Mouse (Mus musculus): ENCODE data around the gene Coa7.

Coa7 gene

GRCm38 (mm10) chr4:108327730-108328484, at the start of gene Coa7:
Gene Coa7 (plus strand): TSS chr4:108328140.
- DNase-seq: peak; percentile 97 to 98

GRCm38 (mm10) chr4:108300266-108300665, 27.7 kb upstream of the Coa7 start:
- DNase-seq: peak; percentile 12 to 25

- DNase-seq: peak; percentile 83 to 88
These were observed 27.1 kb upstream of the Coa7 start, which contains the start of gene Zyg11b for GRCm38 (mm10) chr4:108300670-108301373. Gene Zyg11b (minus strand): TSS chr4:108301096.

GRCm38 (mm10) chr4:108302296-108302890, 25.5 kb upstream of the Coa7 start:
- no peak for DNase-seq

- DNase-seq: no peak
These were observed 17.2 kb upstream of the Coa7 start for GRCm38 (mm10) chr4:108310706-108311105.

- no peak for DNase-seq
These were observed 13.9 kb upstream of the Coa7 start for GRCm38 (mm10) chr4:108314041-108314440.

- no peak for DNase-seq
These were observed 10.0 kb upstream of the Coa7 start for GRCm38 (mm10) chr4:108317656-108318605.

GRCm38 (mm10) chr4:108318649-108319615, 9.0 kb upstream of the Coa7 start:
- no peak for DNase-seq

GRCm38 (mm10) chr4:108319747-108320146, 8.2 kb upstream of the Coa7 start:
- DNase-seq: no peak

GRCm38 (mm10) chr4:108320627-108321380, 7.1 kb upstream of the Coa7 start:
- no peak for DNase-seq

GRCm38 (mm10) chr4:108323588-108323987, 4.4 kb upstream of the Coa7 start:
- DNase-seq: no peak

- peak in 1 of 2 experiments; percentile 50 for DNase-seq
These were observed 815 bp upstream of the Coa7 start for GRCm38 (mm10) chr4:108327071-108327579.

GRCm38 (mm10) chr4:108329840-108330239, 1.9 kb downstream of the Coa7 start:
- DNase-seq: no peak

- no peak for DNase-seq
These were observed 4.1 kb downstream of the Coa7 start for GRCm38 (mm10) chr4:108332041-108332440.

GRCm38 (mm10) chr4:108335413-108335812, 7.5 kb downstream of the Coa7 start:
- no peak for DNase-seq

GRCm38 (mm10) chr4:108336765-108337164, 8.8 kb downstream of the Coa7 start:
- DNase-seq: no peak

GRCm38 (mm10) chr4:108337817-108338216, 9.9 kb downstream of the Coa7 start:
- no peak for DNase-seq

GRCm38 (mm10) chr4:108338321-108338733, 10.4 kb downstream of the Coa7 start:
- peak; percentile 39 to 43 for DNase-seq

GRCm38 (mm10) chr4:108338811-108339210, 10.9 kb downstream of the Coa7 start:
- peak in 1 of 2 experiments; percentile 13 for DNase-seq

- peak; percentile 64 to 84 for DNase-seq
These were observed 11.3 kb downstream of the Coa7 start for GRCm38 (mm10) chr4:108339277-108339690.
